Mouse (Mus musculus) heart, embryonic 12.5 days (tissue): ENCODE data around the gene Ptgr2. TPM values are rescaled to one million over a fixed set of nuclear protein-coding genes. Genes with fewer than 3 reads are reported as not detected.

ENCODE experiments used
- ATAC-seq: fragments of 200-750 bp; cut with Nextera tagmentation; 2 replicates; pipeline ENCODE4 v1.8.0; 2017; ENCODE audit warnings: moderate TSS enrichment, moderate library complexity; ENCODE audit not compliant: insufficient number of reproducible peaks, low FRiP score
- H3K27ac ChIP-seq: fragments of 300-500 bp; sonication (generic); 2 replicates; pipeline ENCODE4 v1.5.1; 2016; ENCODE audit warnings: mild to moderate bottlenecking, moderate library complexity; ENCODE audit not compliant: poor library complexity, severe bottlenecking
- H3K27me3 ChIP-seq: fragments of 300-500 bp; sonication (generic); replicated peaks from 2 replicates; pipeline ENCODE4 v1.6.1; 2016; ENCODE audit warnings: mild to moderate bottlenecking, moderate library complexity
- H3K36me3 ChIP-seq: fragments of 300-500 bp; sonication (generic); 2 replicates; pipeline ENCODE4 v1.6.1; 2016; ENCODE audit warnings: mild to moderate bottlenecking, moderate library complexity
- H3K4me1 ChIP-seq: fragments of 300-500 bp; sonication (generic); replicated peaks from 2 replicates; pipeline ENCODE4 v1.6.1; 2016; ENCODE audit warnings: mild to moderate bottlenecking
- H3K4me2 ChIP-seq: fragments of 300-500 bp; sonication (generic); 2 replicates; pipeline ENCODE4 v1.6.1; 2016; ENCODE audit warnings: mild to moderate bottlenecking, moderate library complexity
- H3K4me3 ChIP-seq: fragments of 300-500 bp; sonication (generic); 2 replicates; pipeline ENCODE4 v1.5.1; 2016; ENCODE audit warnings: mild to moderate bottlenecking
- H3K9ac ChIP-seq: fragments of 300-500 bp; sonication (generic); 2 replicates; pipeline ENCODE4 v1.6.1; 2016; ENCODE audit warnings: mild to moderate bottlenecking, moderate library complexity
- H3K9me3 ChIP-seq: fragments of 300-500 bp; sonication (generic); replicated peaks from 2 replicates; pipeline ENCODE4 v1.6.1; 2016; ENCODE audit warnings: mild to moderate bottlenecking, moderate library complexity
- WGBS: fragments of 180-500 bp; shearing (Covaris S2); methylation state at CpG from one replicate; pipeline ENCODE4 v1.1.7; 2016; 5-methylcytosine and 5-hydroxymethylcytosine counted together
- polyA plus RNA-seq: library from polyadenylated mRNA; unstranded; fragments of >200 nt; fragmentation: Nextera tagmentation; extraction: Ambion mirVana; gene quantifications from 2 replicates; pipeline ENCODE4 v1.2.1, GENCODE M21; 2016

The Ptgr2 gene
- polyA plus RNA-seq, 1 experiment from 2014 or later: 77.5 TPM

DNA sequence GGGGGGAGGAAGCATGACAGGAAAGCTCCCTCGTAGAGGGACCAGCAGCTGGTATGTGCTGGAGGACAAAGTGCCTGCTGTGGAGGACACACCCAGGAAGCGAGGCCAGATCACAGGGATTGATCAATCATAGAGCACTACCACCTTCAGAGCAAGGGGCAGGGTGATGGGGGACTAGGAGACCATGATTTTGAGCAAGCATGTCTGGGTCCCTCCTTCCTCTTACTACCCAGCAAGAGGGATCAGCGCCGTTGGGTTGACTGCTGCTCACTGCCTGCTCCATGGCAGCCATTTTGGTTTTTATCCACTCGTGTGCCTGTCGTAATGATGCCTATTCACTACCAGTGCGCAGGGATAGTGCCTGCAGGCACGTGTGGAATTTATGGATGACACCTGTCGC is 79.3 kb downstream of the Ptgr2 start:
- Histone ChIP-seq H3K9ac (no peak overlapping the region), H3K27ac (no peak overlapping the region)
- 69% methylated on average over 9 of the region's 9 CpGs for WGBS

DNA sequence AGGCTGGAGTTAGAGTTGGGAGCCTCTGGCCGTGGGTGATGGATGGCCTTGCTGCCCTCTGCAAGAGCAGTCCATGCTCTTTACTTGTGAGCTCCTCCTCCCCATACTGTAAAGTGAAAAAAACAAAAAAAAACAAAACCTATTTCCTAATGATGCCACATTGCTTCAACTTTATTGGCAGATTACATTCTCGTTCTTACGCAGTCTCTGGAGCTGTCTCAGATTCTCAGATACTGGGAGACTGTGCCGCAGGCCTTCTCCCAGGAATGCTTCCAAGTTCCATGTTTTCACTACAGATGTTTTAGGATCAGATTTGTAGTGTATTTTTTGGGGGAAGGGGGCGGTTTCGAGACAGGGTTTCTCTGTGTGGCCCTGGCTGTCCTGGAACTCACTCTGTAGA is 80.1 kb downstream of the Ptgr2 start:
- no peak overlapping the region for H3K4me2 ChIP-seq
- H3K9ac ChIP-seq: no peak overlapping the region
- no peak overlapping the region for H3K27ac ChIP-seq
- peaks cover 25% of the 10 kb centered on the region for H3K4me1 ChIP-seq
- H3K4me3 ChIP-seq: no peak overlapping the region
- 93% methylated on average over 6 of the region's 6 CpGs for WGBS
- ATAC-seq: no peak
- peaks cover 32% of the 10 kb centered on the region for H3K36me3 ChIP-seq
- no peaks in the 10 kb centered on the region for H3K9me3 ChIP-seq
- H3K27me3 ChIP-seq: no peaks in the 10 kb centered on the region

More for the DNA sequence above, 79.3 kb downstream of the Ptgr2 start:
- H3K4me3 ChIP-seq: no peak overlapping the region
- ATAC-seq: no peak
- 0 out of 2 replicates have a peak overlapping the region, but pooled peaks have one; percentile 28 for H3K4me2 ChIP-seq
- peaks cover 25% of the 10 kb centered on the region for H3K4me1 ChIP-seq
- H3K9me3 ChIP-seq: no peaks in the 10 kb centered on the region
- H3K27me3 ChIP-seq: no peaks in the 10 kb centered on the region
- peaks cover 23% of the 10 kb centered on the region for H3K36me3 ChIP-seq

Other genes with a start within 250 kb of the Ptgr2 start
- gene Acot4, start 246.9 kb upstream of the Ptgr2 start, polyA plus RNA-seq: 0.36 and 0.64 TPM in 2 replicates
- not detected in 2 replicates for gene Gm49366, start 246.3 kb upstream of the Ptgr2 start, polyA plus RNA-seq
- 0.27 and 0.64 TPM in 2 replicates for gene Acot3, start 233.1 kb upstream of the Ptgr2 start, polyA plus RNA-seq
- 0.22 TPM in 1 of 2 replicates, not detected in the other for gene Acot5, start 215.9 kb upstream of the Ptgr2 start, polyA plus RNA-seq
- 0.64 and 1.1 TPM in 2 replicates for gene Acot6, start 184.6 kb upstream of the Ptgr2 start, polyA plus RNA-seq
- gene Dnal1, start 170.9 kb upstream of the Ptgr2 start, polyA plus RNA-seq: 4.4 and 5.4 TPM in 2 replicates
- gene Pnma1, start 136.7 kb upstream of the Ptgr2 start, polyA plus RNA-seq: 0.40 and 0.68 TPM in 2 replicates
- gene Elmsan1, start 66.4 kb upstream of the Ptgr2 start, polyA plus RNA-seq: 8.7 and 10.6 TPM in 2 replicates
- 53.1 and 59.9 TPM in 2 replicates for gene Zfp410, start 31.6 kb downstream of the Ptgr2 start, polyA plus RNA-seq
- gene Coq6, start 76.4 kb downstream of the Ptgr2 start, polyA plus RNA-seq: 59.2 and 61.6 TPM in 2 replicates
- gene Fam161b, start 76.6 kb downstream of the Ptgr2 start, polyA plus RNA-seq: 5.0 and 5.2 TPM in 2 replicates
- gene Entpd5, start 123.8 kb downstream of the Ptgr2 start, polyA plus RNA-seq: 32.6 and 33.5 TPM in 2 replicates
- gene Bbof1, start 123.8 kb downstream of the Ptgr2 start, polyA plus RNA-seq: 1.4 and 1.5 TPM in 2 replicates
- gene Rnf113a2, start 132.0 kb downstream of the Ptgr2 start, polyA plus RNA-seq: 21.3 and 24.4 TPM in 2 replicates
- gene Aldh6a1, start 165.8 kb downstream of the Ptgr2 start, polyA plus RNA-seq: 43.6 and 43.9 TPM in 2 replicates
- 15.4 and 15.8 TPM in 2 replicates for gene Lin52, start 166.2 kb downstream of the Ptgr2 start, polyA plus RNA-seq